Mouse (Mus musculus) colon, adult 2 months (tissue): ENCODE data around the gene Ybx2. TPM values are rescaled to one million over a fixed set of nuclear protein-coding genes. Genes with fewer than 3 reads are reported as not detected.

Experiments used
- polyA plus RNA-seq: library from polyadenylated mRNA; depleted of rRNA; stranded (reverse); fragments of >200 nt; gene quantifications from 2 replicates; pipeline ENCODE4 v1.2.3, GENCODE M21; 2012; rRNA removed

The Ybx2 gene
- 121 and 125 TPM in 2 replicates for polyA plus RNA-seq

DNA sequence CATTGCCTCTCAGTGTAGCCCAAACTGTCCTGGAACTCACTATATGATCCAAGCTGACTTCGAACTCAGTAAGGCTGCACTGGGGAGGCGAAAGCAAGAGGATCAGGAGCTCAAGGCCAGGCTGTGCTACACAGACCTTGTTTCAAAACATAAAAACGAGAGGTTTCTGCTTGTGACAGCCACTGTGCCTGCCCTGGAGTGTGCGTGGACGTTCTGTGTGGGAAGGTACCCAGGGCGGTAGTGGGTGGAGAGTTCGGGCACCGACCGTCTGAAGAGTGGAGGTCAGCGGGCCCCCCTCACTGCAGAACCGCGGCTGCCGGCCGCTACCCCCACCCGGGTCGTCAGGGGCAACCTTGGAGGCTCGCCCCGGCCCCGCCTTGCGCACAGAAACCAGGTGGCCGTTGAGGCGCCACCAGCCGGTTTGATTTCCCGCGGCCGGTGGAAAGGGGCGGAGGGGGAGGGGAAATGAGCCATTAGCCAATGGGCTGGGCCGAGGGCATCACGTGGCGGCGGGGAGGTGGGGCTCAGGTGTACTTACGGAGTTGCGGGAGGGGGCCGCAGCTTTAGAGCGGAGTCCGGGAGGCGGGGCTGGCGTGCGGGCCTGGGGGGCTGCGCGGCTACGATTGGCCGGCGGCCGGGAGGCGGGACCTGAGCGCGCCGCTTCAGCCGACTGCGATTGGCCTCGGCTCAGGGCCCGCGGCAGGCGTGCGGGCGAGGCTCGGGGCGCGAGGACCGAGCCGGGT lies at the start of gene Ybx2:
TSS of gene Ybx2 (plus strand) at position 660 of the 743 bp plus-strand sequence.

DNA sequence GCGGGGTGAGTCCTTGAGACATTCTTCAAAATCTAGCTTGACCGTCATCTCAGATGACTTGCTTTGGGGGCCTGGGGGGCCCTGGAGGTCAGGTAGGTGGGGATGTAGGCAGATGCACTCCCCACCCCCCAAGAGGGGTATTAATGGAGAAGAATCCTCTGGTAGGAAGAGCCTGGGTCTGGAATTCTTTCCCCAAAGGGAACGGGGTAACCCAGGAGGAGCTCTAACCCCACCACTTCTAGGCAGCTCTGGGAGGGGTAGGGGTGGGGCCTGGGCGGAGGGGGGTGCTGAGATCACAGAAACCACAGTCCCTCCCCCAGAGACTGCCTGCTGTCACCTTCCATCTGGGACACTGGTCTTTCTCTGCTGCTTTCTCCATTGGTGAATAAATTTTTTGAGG lies 40.3 kb upstream of the Ybx2 start, which contains the start of gene Acap1:
TSS of gene Acap1 (minus strand) at position 249 of the 400 bp plus-strand sequence.

DNA sequence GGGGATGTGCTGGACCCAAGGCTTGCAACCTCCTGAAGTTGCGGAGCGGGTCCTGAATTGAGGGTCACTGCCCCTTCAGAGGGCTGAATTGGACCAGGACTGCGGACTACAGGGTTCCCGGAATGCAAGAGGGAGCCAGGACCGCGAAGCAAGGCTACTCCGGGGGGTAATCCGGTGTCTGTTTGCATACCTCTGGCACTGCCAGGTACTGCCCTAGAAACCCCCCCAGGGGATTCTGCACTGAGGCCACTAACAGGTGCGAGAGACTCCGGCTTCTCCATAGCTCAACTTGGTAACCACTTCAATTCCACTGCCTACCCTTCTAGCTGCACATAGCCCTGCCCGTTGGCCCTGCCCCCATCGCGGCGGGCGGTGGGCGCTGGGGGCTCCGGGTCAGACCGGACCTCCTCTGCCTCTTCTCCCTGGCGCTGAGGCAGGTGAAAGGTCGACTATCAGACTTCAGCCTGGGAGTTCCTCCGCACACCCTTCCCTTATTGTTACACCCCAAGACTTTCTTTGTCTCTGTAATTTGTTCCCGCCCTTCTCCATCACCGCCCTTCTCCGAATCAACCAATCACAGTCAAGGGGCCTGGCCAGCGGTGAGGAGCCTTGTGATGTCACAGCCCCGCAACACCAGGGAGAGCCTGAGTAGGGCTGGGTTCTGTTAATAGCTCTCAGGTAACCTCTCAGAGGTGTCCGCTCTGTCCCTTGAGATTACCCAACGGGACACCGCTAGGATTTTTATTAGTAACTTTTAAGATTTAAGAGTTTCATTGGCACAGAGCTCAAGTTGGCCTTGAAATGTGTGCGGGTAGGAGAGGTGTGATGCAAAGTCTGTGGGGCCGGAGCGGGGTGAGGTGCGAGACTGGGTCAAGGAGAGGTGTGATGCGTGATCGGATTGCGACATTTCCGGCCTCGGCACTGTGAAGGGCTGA lies 34.9 kb upstream of the Ybx2 start, which contains the start of the genes 2810408A11Rik and Neurl4:
TSS of gene 2810408A11Rik (minus strand) at position 517 of the 935 bp plus-strand sequence.
TSS of gene Neurl4 (plus strand) at position 602 of the 935 bp plus-strand sequence.

DNA sequence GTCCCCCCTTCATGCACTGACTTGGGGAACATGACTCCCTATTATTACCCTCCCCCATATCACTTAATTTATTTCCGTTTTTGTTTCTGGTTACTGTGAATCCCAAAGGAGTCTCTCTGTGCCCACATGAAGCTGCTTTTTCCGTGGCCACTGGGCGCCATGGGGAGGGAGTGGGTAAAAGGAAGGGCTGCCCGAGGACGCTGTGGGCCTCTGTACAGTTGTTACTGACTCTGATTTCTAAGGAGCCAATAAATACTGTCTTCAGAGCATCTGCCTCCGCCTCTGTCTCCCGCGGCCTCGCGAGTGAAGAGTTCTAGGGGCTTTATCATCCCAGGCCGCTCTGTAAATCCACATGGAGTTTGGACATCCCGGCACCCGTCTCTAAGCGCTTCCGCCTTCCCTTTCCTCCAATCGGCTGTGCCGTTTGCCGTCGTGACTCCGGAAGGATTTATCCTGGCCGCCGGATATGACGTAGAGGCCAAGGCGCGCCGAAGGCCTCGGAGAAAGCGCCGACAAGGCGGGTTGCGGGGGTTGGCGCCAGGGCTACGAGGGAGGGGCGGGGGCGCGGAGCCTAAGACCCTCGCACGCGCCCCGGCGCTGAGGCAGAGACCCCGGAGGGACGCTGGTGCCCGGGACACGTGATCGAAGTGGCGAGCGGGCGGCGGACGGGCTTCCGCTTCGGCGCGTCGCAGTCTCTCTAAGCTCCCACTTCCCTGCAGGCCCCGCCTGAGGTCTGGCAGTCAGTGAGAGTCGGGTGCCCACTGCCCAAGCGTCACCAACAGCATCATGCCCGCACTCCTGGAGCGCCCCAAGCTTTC lies 21.8 kb upstream of the Ybx2 start, which contains the start of gene Gps2:
TSS of gene Gps2 (plus strand) at position 335 of the 818 bp plus-strand sequence.

DNA sequence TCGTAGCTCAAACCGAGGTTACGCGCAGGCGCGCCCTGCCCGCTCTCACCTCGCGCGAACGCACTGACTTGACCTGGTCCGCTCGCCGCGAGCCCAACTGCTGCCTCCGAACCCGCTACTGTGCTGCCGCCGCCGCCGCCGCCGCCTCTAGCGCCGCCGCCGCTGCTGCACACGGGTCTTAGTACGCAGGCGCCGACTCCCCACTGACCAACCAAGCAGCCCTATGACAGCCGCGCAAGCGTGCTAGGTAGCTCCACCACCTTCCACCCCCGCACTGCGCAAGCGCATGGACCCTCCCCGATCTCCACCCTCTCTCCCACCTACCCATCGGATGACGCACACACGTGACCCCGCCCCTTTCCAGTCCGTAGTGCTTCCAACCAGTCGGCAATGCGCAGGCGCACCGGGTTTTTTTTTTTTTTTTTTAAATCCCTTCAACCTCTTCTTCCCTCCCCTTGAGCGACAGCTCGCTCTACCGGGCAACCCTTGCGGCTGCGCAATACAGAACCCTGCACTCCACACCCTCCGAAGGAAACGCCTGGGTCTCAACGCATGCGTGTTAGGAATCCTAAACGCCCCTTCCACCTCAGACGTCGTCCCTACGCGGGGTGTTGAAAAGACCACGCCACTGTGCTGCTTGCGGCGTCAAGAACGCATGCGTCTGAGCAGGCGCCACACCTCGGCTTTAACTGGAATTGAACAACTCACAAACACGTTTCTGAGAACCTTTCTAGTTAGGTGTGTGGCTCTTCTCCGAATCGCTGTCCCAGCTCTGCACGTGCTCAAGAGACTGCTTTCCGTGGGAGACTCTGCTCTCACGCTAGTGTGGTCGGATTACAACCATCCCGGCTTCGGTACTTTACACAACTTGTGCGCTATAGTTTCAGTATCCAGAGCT lies 14.2 kb upstream of the Ybx2 start, which contains the start of gene Eif5a:
TSS of gene Eif5a (minus strand) at position 845 of the 898 bp plus-strand sequence.

DNA sequence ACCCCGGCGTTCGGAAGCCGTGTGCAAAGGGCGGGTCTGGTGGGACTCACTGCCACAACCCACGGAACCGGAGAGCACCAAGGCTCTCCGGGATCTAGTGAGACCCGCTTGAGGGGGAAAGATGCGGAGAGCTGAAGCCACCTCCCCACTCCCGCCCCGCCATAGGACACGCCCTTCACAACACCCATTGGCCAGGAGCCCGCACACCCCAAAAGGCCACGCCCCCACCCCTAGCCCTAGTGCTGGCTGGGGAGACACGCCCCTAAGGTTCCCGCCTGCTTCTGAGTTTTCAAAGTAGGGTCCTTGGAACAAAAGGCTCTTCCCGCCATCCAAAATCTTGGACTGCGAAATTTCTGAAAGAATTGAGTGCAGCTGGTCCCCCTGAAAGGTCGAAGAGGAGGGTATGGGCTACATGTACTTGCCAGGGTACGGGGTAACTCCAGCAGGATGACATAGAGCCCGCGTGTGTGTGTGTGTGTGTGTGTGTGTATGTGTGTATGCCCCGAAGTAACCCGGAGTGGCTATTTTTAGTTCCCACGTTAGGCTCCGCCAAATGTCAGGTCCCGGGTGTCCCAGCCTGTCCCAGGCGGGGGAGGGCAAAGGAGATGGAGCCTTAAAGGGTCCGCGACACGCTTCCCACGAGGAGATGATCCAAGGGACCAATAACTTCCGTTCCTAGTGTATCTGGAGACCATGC lies 12.6 kb downstream of the Ybx2 start, which contains the start of gene Slc2a4:
TSS of gene Slc2a4 (minus strand) at position 123 of the 697 bp plus-strand sequence.

DNA sequence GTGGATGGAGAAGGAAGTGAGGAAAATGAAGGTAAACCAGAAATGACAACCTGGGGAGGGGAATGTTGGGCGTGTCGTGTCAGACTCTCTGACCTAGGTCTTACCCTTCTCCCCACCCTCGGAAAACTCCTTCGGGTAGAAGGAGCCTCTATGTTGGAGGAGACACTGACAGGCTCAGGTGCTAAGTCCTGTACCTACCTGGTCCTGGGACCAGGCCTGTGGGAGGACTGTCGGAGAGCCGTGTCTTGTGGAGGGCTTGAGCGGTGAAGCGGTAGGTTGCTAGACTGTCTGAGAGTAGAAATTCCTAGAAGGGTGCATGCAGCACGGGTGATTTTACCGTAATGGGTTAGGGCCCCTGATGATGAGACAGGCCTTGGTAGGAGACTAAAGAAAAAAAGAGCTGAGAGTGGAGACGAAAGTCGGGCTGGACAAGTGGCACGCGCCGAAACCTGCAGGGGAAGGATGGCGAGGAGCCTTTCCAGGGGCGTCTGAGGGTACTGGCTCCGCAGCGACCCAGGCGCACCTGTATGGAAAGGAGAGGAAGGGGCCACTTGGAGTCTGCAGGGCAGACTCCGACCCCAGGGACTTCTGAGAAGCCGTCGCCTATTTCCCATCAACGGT lies 29.2 kb downstream of the Ybx2 start, which contains the start of gene Cldn7:
TSS of gene Cldn7 (plus strand) at position 130 of the 621 bp plus-strand sequence.

DNA sequence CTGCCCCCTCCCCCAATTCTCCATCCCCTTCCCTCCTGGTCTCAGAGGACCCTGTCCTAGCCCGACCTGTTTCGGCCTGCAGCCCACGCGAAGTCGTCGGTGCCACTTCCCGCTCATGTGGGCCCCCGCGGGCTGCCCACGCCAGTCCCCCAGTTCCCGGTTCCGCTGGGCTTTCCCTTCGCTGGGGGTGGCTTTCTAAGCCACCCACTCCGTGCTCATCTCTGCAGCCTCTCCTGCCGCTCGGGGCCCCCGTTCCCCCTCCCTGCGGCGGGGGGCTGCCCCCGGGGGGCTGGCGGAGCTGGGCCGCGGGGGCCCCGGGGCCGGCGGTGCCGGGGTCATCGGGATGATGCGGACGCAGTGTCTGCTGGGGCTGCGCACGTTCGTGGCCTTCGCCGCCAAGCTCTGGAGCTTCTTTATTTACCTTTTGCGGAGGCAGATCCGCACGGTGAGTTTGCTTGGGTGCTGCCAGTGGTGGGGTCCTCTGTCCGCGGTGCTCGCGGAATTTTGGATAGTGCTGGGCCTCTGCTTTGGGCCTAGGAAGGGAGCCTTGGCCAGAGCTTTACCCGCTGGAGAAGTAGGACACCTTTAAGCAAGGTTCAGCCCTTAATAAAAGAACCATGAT lies 45.7 kb downstream of the Ybx2 start, which contains the start of gene Ctdnep1:
TSS of gene Ctdnep1 (plus strand) at position 16 of the 622 bp plus-strand sequence.

DNA sequence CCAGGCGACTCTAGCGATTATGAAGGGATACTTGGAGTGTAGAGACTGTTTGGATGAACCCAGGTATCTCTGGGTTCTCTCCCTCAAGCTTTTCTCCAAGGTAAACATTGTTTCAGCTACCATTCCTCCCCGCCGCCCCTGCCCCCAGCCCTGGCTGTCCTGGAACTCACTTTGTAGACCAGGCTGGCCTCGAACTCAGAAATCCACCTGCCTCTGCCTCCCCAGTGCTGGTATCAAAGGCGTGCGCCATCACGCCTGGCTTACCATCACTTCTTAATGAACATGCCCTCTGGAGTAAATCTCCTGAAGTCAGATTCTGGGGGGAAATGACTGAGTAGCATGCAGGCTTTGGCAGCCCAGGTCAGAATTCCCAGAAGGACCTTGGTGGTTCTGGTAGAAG lies 46.6 kb downstream of the Ybx2 start, which contains the start of gene Elp5:
TSS of gene Elp5 (minus strand) at position 293 of the 400 bp plus-strand sequence.

Other genes with a start within 250 kb of the Ybx2 start
- gene Tnfsf12, start 239.9 kb upstream of the Ybx2 start, polyA plus RNA-seq, result 26.3 and 32.5 TPM in 2 replicates
- gene Tnfsfm13, start 239.7 kb upstream of the Ybx2 start, polyA plus RNA-seq, result 5.2 and 5.7 TPM in 2 replicates
- 19.8 and 20.0 TPM in 2 replicates for gene Polr2a, start 177.2 kb upstream of the Ybx2 start, polyA plus RNA-seq
- gene Slc35g3, start 173.8 kb upstream of the Ybx2 start, polyA plus RNA-seq, result 0.33 TPM in 1 of 2 replicates, not detected in the other
- 37.2 and 40.3 TPM in 2 replicates for gene Zbtb4, start 169.9 kb upstream of the Ybx2 start, polyA plus RNA-seq
- gene Chrnb1, start 139.9 kb upstream of the Ybx2 start, polyA plus RNA-seq, result 5.7 and 8.7 TPM in 2 replicates
- gene Fgf11, start 133.9 kb upstream of the Ybx2 start, polyA plus RNA-seq, result 6.4 and 6.9 TPM in 2 replicates
- gene Tmem102, start 130.2 kb upstream of the Ybx2 start, polyA plus RNA-seq, result 45.7 and 55.0 TPM in 2 replicates
- not detected in 2 replicates for gene Gm39566, start 120.5 kb upstream of the Ybx2 start, polyA plus RNA-seq
- gene Spem2, start 117.3 kb upstream of the Ybx2 start, polyA plus RNA-seq, result not detected in 2 replicates
- 0.22 TPM in 1 of 2 replicates, not detected in the other for gene Spem1, start 113.6 kb upstream of the Ybx2 start, polyA plus RNA-seq
- 19.8 and 19.9 TPM in 2 replicates for gene Nlgn2, start 98.0 kb upstream of the Ybx2 start, polyA plus RNA-seq
- gene Tmem256, start 97.3 kb upstream of the Ybx2 start, polyA plus RNA-seq, result 153 and 198 TPM in 2 replicates
- 55.2 and 58.3 TPM in 2 replicates for gene Plscr3, start 89.4 kb upstream of the Ybx2 start, polyA plus RNA-seq
- gene Tnk1, start 77.1 kb upstream of the Ybx2 start, polyA plus RNA-seq, result 55.1 and 60.4 TPM in 2 replicates
- not detected in 2 replicates for gene Tmem95, start 57.8 kb upstream of the Ybx2 start, polyA plus RNA-seq
- gene Kctd11, start 54.4 kb upstream of the Ybx2 start, polyA plus RNA-seq, result 4.0 and 4.9 TPM in 2 replicates
- gene Acap1, start 40.3 kb upstream of the Ybx2 start, polyA plus RNA-seq, result 6.5 and 6.7 TPM in 2 replicates
- 1.0 and 1.6 TPM in 2 replicates for gene 2810408A11Rik, start 34.8 kb upstream of the Ybx2 start, polyA plus RNA-seq
- gene Neurl4, start 34.7 kb upstream of the Ybx2 start, polyA plus RNA-seq, result 43.3 and 44.8 TPM in 2 replicates
- gene Gps2, start 21.9 kb upstream of the Ybx2 start, polyA plus RNA-seq, result 75.4 and 99.4 TPM in 2 replicates
- gene Eif5a, start 13.8 kb upstream of the Ybx2 start, polyA plus RNA-seq, result 270 and 293 TPM in 2 replicates
- gene Slc2a4, start 12.4 kb downstream of the Ybx2 start, polyA plus RNA-seq, result 33.6 and 50.8 TPM in 2 replicates
- 779 and 796 TPM in 2 replicates for gene Cldn7, start 29.0 kb downstream of the Ybx2 start, polyA plus RNA-seq
- gene Ctdnep1, start 45.4 kb downstream of the Ybx2 start, polyA plus RNA-seq, result 100 and 117 TPM in 2 replicates
- 38.7 and 48.9 TPM in 2 replicates for gene Elp5, start 46.7 kb downstream of the Ybx2 start, polyA plus RNA-seq
- gene Gabarap, start 55.3 kb downstream of the Ybx2 start, polyA plus RNA-seq, result 207 and 284 TPM in 2 replicates
- 12.3 and 13.5 TPM in 2 replicates for gene Phf23, start 60.0 kb downstream of the Ybx2 start, polyA plus RNA-seq
- gene Dvl2, start 64.8 kb downstream of the Ybx2 start, polyA plus RNA-seq, result 12.1 TPM in 2 replicates
- 106 and 112 TPM in 2 replicates for gene Acadvl, start 79.6 kb downstream of the Ybx2 start, polyA plus RNA-seq
- gene Dlg4, start 81.1 kb downstream of the Ybx2 start, polyA plus RNA-seq, result 12.2 and 16.0 TPM in 2 replicates
- 0.22 and 0.60 TPM in 2 replicates for gene Asgr1, start 118.3 kb downstream of the Ybx2 start, polyA plus RNA-seq
- gene Asgr2, start 156.8 kb downstream of the Ybx2 start, polyA plus RNA-seq, result 0.52 TPM in 2 replicates
- 2.6 and 4.0 TPM in 2 replicates for gene Mgl2, start 194.5 kb downstream of the Ybx2 start, polyA plus RNA-seq
- gene Clec10a, start 220.4 kb downstream of the Ybx2 start, polyA plus RNA-seq, result 1.3 and 3.6 TPM in 2 replicates